8 mouse cellular contexts compared by ENCODE assay signal in genomic region chr2:38645936-38646335, GRCm38 (mm10). TPM values are rescaled to one million over a fixed set of nuclear protein-coding genes. Genes with fewer than 3 reads are reported as not detected.
DNase-seq lines count a peak whose midpoint lies in the region; ATAC-seq lines count a peak whose summit lies in the region.

No protein-coding gene starts in this region.

- ATAC-seq in intestine, embryonic 14.5 days (replicated peaks; ENCODE audit: low FRiP score, low TSS enrichment, low read depth): no peak
- ATAC-seq in intestine, embryonic 15.5 days: no peak
- ATAC-seq in hindbrain, embryonic 13.5 days (ENCODE audit: low FRiP score): peak; percentile 55

- 2% methylated on average over 3 of the region's 3 CpGs for WGBS in intestine, embryonic 14.5 days
- WGBS in intestine, embryonic 15.5 days: 0% methylated on average over 3 of the region's 3 CpGs
- WGBS in hindbrain, embryonic 13.5 days: 2% methylated on average over 3 of the region's 3 CpGs

- H3K4me1 ChIP-seq in intestine, embryonic 14.5 days (replicated peaks; ENCODE audit: control insufficient read depth, insufficient read depth, low read length): peaks cover 8% of the 10 kb centered on the region; the same call in 1 of the 2 replicates
- 0 out of 2 replicates have a peak, but pooled peaks cover 2% of the 10 kb centered on the region for H3K4me1 ChIP-seq in intestine, embryonic 15.5 days (replicated peaks)
- H3K4me1 ChIP-seq in hindbrain, embryonic 13.5 days (replicated peaks): peaks cover 31% of the 10 kb centered on the region

- H3K27me3 ChIP-seq in intestine, embryonic 14.5 days (replicated peaks; ENCODE audit: control insufficient read depth, insufficient read depth, low read length): no peaks in the 10 kb centered on the region
- H3K27me3 ChIP-seq in intestine, embryonic 15.5 days (replicated peaks): no peaks in the 10 kb centered on the region
- H3K27me3 ChIP-seq in hindbrain, embryonic 13.5 days: 0 out of 2 replicates have a peak, but pooled peaks cover 2% of the 10 kb centered on the region

- H3K27ac ChIP-seq in intestine, embryonic 14.5 days (ENCODE audit: low read depth): no peak overlapping the region
- no peak overlapping the region for H3K27ac ChIP-seq in intestine, embryonic 15.5 days
- H3K27ac ChIP-seq in hindbrain, embryonic 13.5 days: no peak overlapping the region

- H3K36me3 ChIP-seq in intestine, embryonic 14.5 days (ENCODE audit: control insufficient read depth, insufficient read depth, low read length): peaks cover 13% of the 10 kb centered on the region
- H3K36me3 ChIP-seq in intestine, embryonic 15.5 days: no peaks in the 10 kb centered on the region
- peaks cover 11% of the 10 kb centered on the region for H3K36me3 ChIP-seq in hindbrain, embryonic 13.5 days

- H3K4me2 ChIP-seq in intestine, embryonic 14.5 days (ENCODE audit: low read length): no peak overlapping the region
- no peak overlapping the region for H3K4me2 ChIP-seq in intestine, embryonic 15.5 days (replicated peaks)
- H3K4me2 ChIP-seq in hindbrain, embryonic 13.5 days: no peak overlapping the region

- peak; percentile 74 for DNase-seq in intestine, embryonic 14.5 days (ENCODE audit: low spot score)
- peak; percentile 59 for DNase-seq in cerebellum, adult 8-10 months
- peak; percentile 55 to 77 for DNase-seq in frontal cortex, postnatal 10 days (ENCODE audit: low spot score in 2 of 2)
- DNase-seq in layer of hippocampus, postnatal 14 days (ENCODE audit: low spot score in 2 of 2): peak; percentile 65 to 80
- DNase-seq in lung, postnatal 25 days (ENCODE audit: low spot score): peak; percentile 66
- DNase-seq in right cerebral cortex, postnatal 4 days: peak; percentile 74

- H3K4me3 ChIP-seq in intestine, embryonic 14.5 days (ENCODE audit: low read depth, low read length): no peak overlapping the region
- H3K4me3 ChIP-seq in intestine, embryonic 15.5 days (replicated peaks): no peak overlapping the region
- no peak overlapping the region for H3K4me3 ChIP-seq in hindbrain, embryonic 13.5 days

- H3K9ac ChIP-seq in intestine, embryonic 14.5 days (ENCODE audit: low read length): no peak overlapping the region
- H3K9ac ChIP-seq in intestine, embryonic 15.5 days: no peak overlapping the region
- H3K9ac ChIP-seq in hindbrain, embryonic 13.5 days: no peak overlapping the region

- H3K9me3 ChIP-seq in intestine, embryonic 14.5 days (ENCODE audit: control insufficient read depth, low read length): no peaks in the 10 kb centered on the region
- H3K9me3 ChIP-seq in intestine, embryonic 15.5 days: no peaks in the 10 kb centered on the region
- no peaks in the 10 kb centered on the region for H3K9me3 ChIP-seq in hindbrain, embryonic 13.5 days

RNA-seq across cellular contexts. Expression of gene Psmb7, which starts 2.0 kb away (rescaled TPM):
- polyA plus RNA-seq in intestine, embryonic 14.5 days (2014; fragmentation: Nextera tagmentation; extraction: Ambion mirVana): 247 and 252 TPM in 2 replicates
- polyA plus RNA-seq in intestine, embryonic 15.5 days (2015; fragmentation: Nextera tagmentation; extraction: Ambion mirVana): 243 and 247 TPM in 2 replicates
- polyA plus RNA-seq in hindbrain, embryonic 13.5 days (2015; fragmentation: Nextera tagmentation; extraction: Ambion mirVana): 314 and 317 TPM in 2 replicates
- 100 to 1,000 TPM; 237 to 245 TPM for total RNA-seq in layer of hippocampus, postnatal 14 days (2021)
